Mouse (Mus musculus): ENCODE results near the gene G6pc. TPM values are rescaled to one million over a fixed set of nuclear protein-coding genes. Genes with fewer than 3 reads are reported as not detected.
A peak's percentile ranks its signal among the peaks of the same experiment; 100 is the strongest.
"Not testable (repeated sequence)": the region's sequence is repeated elsewhere in the genome, so short reads cannot be mapped to it uniquely, and the experiment has no call there.

Gene G6pc
- polyA plus RNA-seq, 2 experiments from 2014 or later = not detected

GRCm38 (mm10) chr11:101357505-101358182 lies 9.7 kb upstream of the G6pc start:
- ATAC-seq = no peak

GRCm38 (mm10) chr11:101359776-101360175 lies 7.6 kb upstream of the G6pc start:
- no peak for ATAC-seq

DNA sequence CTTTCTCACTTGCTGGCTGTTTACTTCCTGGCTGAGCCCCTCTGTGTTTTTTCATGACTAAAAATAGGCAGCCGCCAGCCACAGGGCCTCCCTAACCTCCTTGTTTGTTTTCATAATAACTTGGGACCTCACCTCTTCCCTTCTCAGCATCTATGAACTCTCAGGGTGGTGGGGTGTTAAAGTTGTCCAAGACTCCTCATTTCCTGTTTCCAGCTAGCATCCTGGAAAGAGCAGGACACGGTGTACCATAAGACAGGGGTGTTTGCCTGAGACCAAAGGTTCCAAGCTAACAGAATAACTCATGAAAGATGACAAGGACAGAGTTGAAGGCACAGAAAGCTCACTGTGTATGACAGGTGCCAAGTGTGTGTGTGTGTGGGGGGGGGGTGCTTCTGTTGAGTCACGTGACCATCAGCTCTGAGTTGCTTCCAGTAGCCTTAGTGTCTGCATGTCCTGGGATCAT lies 6.7 kb upstream of the G6pc start:
- no peak for ATAC-seq

DNA sequence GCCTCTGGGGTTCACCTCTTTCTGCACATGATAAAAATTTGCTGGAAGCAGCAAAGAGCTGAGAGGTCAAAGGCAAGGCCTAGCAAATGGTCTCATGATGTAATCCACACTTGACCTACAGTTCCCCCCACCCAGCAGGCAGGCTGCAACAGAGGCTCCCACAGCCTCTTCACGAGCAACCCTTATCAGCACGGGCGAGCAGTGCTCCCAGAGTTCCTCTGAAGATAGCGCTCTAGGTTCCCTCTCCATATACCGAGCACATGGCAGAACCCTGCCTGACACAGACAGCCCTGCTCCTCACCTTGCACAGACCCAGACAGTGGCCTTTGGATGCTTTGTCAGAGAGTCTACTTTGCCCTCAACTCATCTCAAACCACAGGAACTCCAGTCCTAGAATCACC lies 2.8 kb upstream of the G6pc start:
- no peak for ATAC-seq

DNA sequence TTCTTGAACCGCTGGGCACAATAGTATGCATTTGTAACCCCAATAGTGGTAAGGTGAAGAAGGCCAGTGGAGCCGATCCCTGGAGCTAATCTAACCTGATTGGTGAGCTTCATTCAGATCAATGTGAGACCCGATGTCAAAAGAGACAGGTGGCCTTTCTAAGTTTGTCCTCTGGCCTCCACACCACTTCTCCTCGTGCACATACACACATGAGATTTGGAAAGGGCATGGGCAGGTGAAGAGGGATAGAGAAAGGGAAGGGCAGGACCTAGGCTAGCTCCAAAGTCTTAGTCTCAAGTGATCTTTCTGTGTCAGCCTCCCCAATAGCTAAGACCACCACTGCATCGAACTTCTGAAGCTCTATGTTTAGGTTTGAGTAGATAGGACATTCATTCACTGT lies 2.8 kb downstream of the G6pc start:
- ATAC-seq = no peak

DNA sequence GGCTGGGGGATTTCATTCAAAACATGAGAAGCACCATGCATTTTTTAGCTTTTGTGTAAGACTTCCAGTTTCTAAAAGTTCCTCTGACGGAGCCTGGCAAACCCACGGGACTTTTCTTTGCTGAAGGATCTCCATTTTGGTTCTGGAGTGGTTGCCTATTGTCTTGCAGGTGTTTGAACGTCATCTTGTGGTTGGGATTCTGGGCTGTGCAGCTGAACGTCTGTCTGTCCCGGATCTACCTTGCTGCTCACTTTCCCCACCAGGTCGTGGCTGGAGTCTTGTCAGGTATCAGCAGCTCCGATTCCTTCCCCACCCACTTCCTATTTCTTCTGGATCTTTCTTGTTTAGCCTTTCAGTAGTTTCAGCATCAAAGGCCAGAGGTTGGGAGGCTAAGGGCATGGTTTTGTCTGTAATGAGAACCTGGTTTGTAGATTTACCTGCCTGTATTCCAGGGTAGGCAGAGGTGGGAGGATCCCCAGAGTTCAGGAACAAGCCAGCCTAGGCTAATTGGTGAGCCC lies 7.1 kb downstream of the G6pc start:
- ATAC-seq = no peak

- ATAC-seq = not testable (repeated sequence)
Observed at GRCm38 (mm10) chr11:101378196-101378595, 10.8 kb downstream of the G6pc start.

- ATAC-seq = no peak
Observed at GRCm38 (mm10) chr11:101378926-101379325, 11.6 kb downstream of the G6pc start.

DNA sequence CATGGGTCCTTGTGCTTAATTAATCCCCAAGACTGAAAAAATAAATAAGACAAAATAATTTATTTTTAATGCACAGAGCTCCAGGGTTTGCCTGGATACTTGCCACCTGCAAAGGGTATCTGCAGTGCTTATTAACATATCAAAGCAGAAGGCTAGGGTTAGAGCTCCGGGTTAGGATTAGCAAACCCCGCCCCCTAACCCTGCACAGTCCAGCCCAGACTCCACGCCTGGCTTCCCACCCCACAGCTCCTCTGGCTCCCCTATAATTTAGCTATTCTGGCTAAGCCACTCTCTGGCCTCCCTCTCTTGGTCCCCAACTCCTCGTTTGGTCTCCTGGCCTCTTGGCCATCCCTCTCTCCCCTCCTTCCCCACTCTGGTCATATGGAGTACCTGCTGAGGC lies 14.5 kb downstream of the G6pc start:
- no peak for ATAC-seq

- no peak for ATAC-seq
Observed at GRCm38 (mm10) chr11:101395110-101395509, 27.7 kb downstream of the G6pc start.

GRCm38 (mm10) chr11:101415306-101415705 lies 47.9 kb downstream of the G6pc start:
- no peak for ATAC-seq

GRCm38 (mm10) chr11:101416433-101417100 lies 49.2 kb downstream of the G6pc start:
- ATAC-seq = peak; percentile 33

DNA sequence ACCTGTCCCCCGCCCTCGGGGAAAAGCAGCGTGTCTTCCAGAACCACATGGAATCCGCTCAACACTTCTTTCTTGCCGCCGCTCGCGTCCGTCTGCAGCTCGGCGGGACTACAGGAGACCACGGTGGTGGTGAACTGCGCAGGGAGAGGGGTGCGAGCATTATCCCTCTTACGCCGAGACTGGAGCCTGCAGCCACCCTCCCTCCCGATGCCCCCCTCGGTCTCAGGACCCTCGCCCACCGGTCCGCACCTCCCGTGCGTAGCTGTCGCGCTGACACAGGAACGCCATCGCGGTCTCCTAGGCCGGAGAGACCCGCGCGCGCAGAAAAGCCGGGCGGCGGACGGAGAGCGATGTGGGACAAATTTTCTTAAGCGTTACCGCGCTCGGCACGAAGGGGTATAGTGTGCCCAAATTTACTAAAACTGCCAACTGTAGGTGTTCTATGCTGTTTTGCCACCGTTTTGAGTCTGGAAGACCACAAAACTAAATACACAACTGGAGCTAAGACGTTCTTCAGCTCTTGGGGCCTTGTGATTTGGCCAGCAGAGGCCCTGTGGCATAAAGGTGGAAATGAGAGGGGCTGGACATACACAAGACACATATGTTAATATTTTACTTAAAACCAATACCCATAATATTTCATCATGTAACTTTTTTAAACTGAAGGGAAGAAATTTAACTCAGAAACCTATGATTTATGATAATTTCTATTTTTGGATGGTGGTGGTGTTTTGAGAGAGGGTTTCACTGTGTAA lies 49.9 kb downstream of the G6pc start, which contains the start of gene Aarsd1:
Gene Aarsd1 (minus strand): TSS at position 515 of the 755 bp plus-strand sequence.
- peak; percentile 83 for ATAC-seq

- ATAC-seq = no peak
Observed at GRCm38 (mm10) chr11:101418991-101419390, 51.6 kb downstream of the G6pc start.

- ATAC-seq = no peak
Observed at GRCm38 (mm10) chr11:101419610-101420009, 52.2 kb downstream of the G6pc start.

GRCm38 (mm10) chr11:101420148-101420547 lies 52.8 kb downstream of the G6pc start:
- no peak for ATAC-seq

DNA sequence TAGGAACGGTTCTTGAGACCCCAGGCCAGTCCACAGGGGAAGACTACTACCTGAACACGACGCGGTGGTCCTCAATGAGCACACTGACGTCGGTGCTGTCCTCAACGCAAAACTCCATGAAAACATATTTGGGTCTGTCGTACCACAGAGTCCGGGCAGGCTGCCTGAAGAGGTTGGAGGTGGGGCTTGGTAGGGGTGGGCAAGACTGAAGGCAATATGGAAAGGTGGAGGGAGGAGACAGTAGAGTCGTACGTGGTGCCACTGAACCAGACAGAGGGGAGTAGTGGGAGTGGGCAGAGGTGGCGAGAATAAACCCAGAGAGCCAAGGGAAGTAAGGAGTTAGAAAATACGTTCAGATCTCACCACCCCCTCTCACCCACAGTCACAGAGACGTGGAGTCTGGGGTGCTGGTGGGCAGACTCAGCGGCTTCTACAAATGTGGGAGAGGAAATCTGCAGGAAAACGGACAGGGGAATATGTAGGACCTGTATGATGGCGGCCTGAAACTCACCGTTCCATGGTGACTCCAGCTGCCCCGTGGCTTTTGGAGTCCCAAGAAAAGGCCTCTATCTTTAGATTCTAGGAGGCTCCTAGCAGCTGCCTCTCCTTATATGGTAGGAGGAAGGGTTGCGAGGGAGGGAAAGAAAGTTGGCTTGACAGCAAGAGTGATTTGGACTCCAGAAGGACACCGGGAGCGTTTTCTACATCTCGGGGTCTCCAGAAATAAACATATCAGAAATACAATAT lies 56.9 kb downstream of the G6pc start, which contains the start of gene Gm27029:
Gene Gm27029 (minus strand): TSS at position 692 of the 747 bp plus-strand sequence.
- ATAC-seq = peak; percentile 5

DNA sequence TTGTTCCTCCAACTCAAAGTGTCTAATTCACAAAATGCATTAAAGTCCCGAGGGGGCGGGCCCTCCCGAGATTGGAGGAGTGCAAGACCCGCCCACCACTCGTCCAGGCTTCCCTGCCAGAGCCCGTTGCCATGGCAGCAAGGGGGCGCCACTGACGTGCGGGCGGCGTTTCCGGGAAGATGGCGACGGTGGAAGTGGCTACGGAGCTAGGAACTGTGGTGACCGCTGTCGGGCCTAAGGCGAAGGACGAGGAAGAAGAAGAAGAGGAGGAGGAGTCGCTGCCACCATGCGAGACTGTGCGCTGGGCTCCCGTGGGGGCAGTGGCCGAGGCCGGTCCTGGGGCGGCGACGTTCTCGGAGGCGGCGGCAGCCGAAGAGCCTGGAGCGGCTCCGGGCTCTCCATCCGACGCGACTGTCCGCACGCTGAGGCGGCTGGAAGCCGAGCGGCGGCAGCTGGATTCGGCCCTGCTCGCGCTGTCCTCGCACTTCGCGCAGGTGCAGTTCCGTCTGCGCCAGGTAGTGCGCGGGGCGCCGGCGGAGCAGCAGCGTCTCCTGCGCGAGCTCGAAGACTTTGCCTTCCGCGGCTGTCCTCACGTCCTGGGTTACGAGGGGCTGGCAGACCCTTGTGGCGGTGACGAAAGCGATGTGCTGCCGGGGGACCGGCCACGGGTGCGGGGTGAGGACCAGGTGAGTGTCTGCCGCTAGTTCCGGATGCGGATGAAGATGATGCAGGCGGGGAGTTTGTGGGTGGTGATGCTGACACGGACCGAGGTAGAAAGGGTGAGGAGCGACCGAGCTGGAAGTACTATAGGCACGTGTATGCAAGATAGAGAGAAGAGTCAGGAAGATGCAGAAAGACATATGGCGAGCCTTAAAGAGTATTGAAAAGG lies 57.8 kb downstream of the G6pc start, which contains the start of the genes Rundc1 and Ptges3l:
Gene Rundc1 (plus strand): TSS at position 161 of the 889 bp plus-strand sequence.
Gene Ptges3l (minus strand): TSS at position 409 of the 889 bp plus-strand sequence.
- ATAC-seq = peak; percentile 92

- ATAC-seq = no peak
Observed at GRCm38 (mm10) chr11:101426165-101426564, 58.8 kb downstream of the G6pc start.
